Mouse (Mus musculus): ENCODE measurements around the gene Slc7a6.

Slc7a6 gene

DNA sequence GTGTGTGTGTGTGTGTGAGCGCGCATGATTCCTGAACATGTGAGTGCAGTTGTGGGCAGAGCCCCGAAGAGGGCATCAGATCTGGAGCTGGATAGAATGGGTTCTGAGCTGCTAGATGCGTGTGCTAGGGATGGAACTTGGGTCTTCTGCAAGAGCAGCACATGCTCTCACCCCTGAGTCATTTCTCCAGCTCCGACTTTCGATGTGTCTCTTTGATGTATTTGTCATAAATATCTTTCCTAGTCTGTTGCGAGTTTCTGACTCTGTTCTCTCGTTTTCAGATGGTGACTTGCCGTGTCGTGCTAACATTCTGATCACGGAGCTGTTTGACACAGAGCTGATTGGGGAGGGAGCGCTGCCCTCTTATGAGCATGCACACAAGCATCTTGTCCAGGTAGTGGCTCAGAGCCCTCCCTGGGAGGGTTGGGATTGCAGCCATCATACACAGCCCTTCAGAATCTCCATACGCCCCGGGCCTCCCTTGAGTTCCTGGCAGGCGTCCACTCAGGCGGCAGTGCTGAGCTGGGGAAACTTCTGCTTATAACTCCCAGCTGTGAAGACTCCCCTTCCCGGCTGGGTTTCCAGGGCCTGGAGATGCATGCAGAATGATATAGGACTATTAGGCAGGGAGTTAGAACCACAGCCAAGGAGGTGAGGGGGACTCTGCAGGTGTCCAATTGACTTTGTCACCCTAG is 66.1 kb downstream of the Slc7a6 start:
- H3K4me3 ChIP-seq (replicated peaks; ENCODE audit: low read length), result no peak overlapping the region
- peaks cover 100% of the 10 kb centered on the region for H3K36me3 ChIP-seq (ENCODE audit: insufficient read depth, low read length)
- TF ChIP-seq POU5F1 (IDR thresholded peaks at IDR 0.05; ENCODE audit: borderline replicate concordance, low read length), result no peak
- no peak for TF ChIP-seq CTCF (conservative IDR thresholded peaks at IDR 0.05; ENCODE audit: low read length)
- TF ChIP-seq NANOG (IDR thresholded peaks at IDR 0.05; ENCODE audit: borderline replicate concordance, low read length), result no peak
- 0 out of 2 replicates have a peak, but pooled peaks cover 2% of the 10 kb centered on the region for H3K4me1 ChIP-seq (replicated peaks; ENCODE audit: low read depth, low read length)
- no peaks in the 10 kb centered on the region for H3K27me3 ChIP-seq (ENCODE audit: insufficient read depth, low read length)
- no peaks in the 10 kb centered on the region for H3K9me3 ChIP-seq (ENCODE audit: low read length)

DNA sequence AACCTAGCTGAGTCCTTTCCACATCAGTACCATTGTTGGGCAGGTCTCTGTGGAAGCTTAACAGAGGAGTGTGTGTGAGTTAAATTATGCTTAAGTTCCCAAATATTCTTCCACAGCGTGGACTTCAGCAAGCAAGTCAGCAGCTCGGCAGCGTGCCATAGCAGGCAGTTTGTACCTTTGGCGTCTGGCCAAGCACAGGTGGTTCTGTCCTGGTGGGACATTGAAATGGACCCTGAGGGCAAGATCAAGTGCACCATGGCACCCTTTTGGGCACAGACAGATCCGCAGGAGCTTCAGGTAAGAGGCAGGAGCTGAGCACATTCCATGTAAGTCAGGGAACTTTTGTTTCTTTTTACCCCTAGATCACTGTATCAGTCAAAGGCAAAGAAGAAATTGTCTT is 68.4 kb downstream of the Slc7a6 start:
- Histone ChIP-seq H3K27me3 (ENCODE audit: insufficient read depth, low read length) (no peaks in the 10 kb centered on the region), H3K36me3 (ENCODE audit: insufficient read depth, low read length) (peaks cover 100% of the 10 kb centered on the region), H3K9me3 (ENCODE audit: low read length) (no peaks in the 10 kb centered on the region), H3K4me1 (replicated peaks; ENCODE audit: low read depth, low read length) (0 out of 2 replicates have a peak, but pooled peaks cover 2% of the 10 kb centered on the region), H3K4me3 (replicated peaks; ENCODE audit: low read length) (no peak overlapping the region)
- TF ChIP-seq NANOG (IDR thresholded peaks at IDR 0.05; ENCODE audit: borderline replicate concordance, low read length), result no peak
- no peak for TF ChIP-seq POU5F1 (IDR thresholded peaks at IDR 0.05; ENCODE audit: borderline replicate concordance, low read length)
- no peak for TF ChIP-seq CTCF (conservative IDR thresholded peaks at IDR 0.05; ENCODE audit: low read length)
